Mouse (Mus musculus) testis, adult 2 months (tissue): Measurements from ENCODE around the gene Ppp1r12c. TPM values are rescaled to one million over a fixed set of nuclear protein-coding genes. Genes with fewer than 3 reads are reported as not detected.
A peak's percentile ranks its signal among the peaks of the same experiment; 100 is the strongest.

Experiments used
- H3K27ac ChIP-seq: fragments of 200-500 bp; 2 replicates; pipeline ENCODE4 v1.5.1; 2012; ENCODE audit warnings: low read depth, low read length; ENCODE audit not compliant: control insufficient read depth, insufficient read depth
- H3K27me3 ChIP-seq: fragments of 200-500 bp; 2 replicates; pipeline ENCODE4 v1.6.1; 2012; ENCODE audit warnings: mild to moderate bottlenecking, low read length, moderate library complexity; ENCODE audit not compliant: control insufficient read depth, insufficient read depth
- H3K36me3 ChIP-seq: fragments of 200-500 bp; 2 replicates; pipeline ENCODE4 v1.6.1; 2012; ENCODE audit warnings: mild to moderate bottlenecking, low read length; ENCODE audit not compliant: control insufficient read depth, insufficient read depth
- H3K4me1 ChIP-seq: fragments of 200-500 bp; 2 replicates; pipeline ENCODE4 v1.6.1; 2012; ENCODE audit warnings: low read length; ENCODE audit not compliant: control insufficient read depth, insufficient read depth
- H3K4me3 ChIP-seq: fragments of 200-500 bp; 2 replicates; pipeline ENCODE4 v1.5.1; 2012; ENCODE audit warnings: low read depth, mild to moderate bottlenecking, low read length, moderate library complexity, mixed read lengths; ENCODE audit not compliant: control insufficient read depth
- CTCF ChIP-seq: fragments of 200-500 bp; IDR thresholded peaks from 2 replicates; pipeline ENCODE4 v1.5.1; 2012; ENCODE audit warnings: low read depth, mild to moderate bottlenecking, inconsistent platforms, low read length, moderate library complexity; ENCODE audit not compliant: control insufficient read depth, insufficient read depth, insufficient replicate concordance
- POLR2A ChIP-seq: fragments of 200-500 bp; IDR thresholded peaks from 2 replicates; pipeline ENCODE4 v1.6.1; 2012; ENCODE audit warnings: low read depth, mild to moderate bottlenecking, inconsistent platforms, low read length, moderate library complexity; ENCODE audit not compliant: control insufficient read depth
- polyA plus RNA-seq: library from polyadenylated mRNA; depleted of rRNA; stranded (reverse); fragments of >200 nt; gene quantifications from 2 replicates; pipeline ENCODE4 v1.2.3, GENCODE M21; 2012

The Ppp1r12c gene
- polyA plus RNA-seq, 1 experiment: 51.6 TPM

DNA sequence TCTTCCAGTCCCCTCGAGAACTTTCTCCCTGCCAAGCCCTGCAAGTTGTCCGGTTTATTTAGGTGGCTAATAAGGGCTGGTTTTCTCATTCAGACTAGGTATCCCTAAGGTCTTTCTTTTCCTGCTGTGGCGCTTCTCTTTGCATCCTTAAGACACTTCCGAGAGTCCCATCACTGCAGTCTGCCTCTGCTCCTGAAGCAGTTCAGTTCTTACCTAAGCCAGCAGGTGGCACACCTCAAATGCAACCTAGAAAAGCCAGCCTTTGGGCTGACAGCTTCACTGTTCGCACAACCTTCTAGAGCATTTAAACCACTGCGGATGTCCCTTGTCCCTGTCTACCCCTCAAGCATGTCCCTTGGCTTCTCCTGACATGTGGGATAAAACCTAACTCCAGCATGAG is 21.8 kb downstream of the Ppp1r12c start:
- Histone ChIP-seq H3K27me3 (no peaks in the 10 kb centered on the region), H3K4me1 (peaks cover 16% of the 10 kb centered on the region), H3K4me3 (no peak overlapping the region), H3K27ac (no peak overlapping the region), H3K36me3 (no peaks in the 10 kb centered on the region; the same call in none of the 2 replicates)
- TF ChIP-seq POLR2A (no peak), CTCF (peak; percentile 28; the same call in 1 of the 2 replicates)

DNA sequence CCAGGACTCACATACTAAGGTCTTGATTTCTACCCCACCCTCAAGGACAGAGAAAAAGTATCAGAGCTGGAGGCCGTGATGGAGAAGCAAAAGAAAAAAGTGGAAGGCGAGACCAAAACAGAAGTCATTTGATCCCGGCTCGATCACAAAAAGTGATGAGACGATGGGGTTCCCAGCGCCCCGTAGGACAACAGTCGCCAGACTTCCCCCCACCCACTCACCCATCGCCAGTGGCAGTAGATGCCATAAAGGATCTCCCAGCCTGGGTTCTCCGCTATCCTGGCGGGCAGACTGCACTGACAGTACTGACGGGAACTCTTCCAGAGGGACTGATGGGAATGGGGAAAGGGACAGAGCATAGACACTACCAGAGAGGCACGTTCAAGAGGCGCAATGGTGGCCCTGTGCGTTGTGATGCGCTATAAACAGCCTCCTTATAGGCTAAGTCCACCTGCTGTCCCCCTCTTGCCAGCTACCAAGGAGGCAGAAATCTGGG is 22.6 kb downstream of the Ppp1r12c start:
- no peak for TF ChIP-seq CTCF
- TF ChIP-seq POLR2A: no peak
- H3K27ac ChIP-seq: peak overlapping the region; percentile 44
- peak overlapping the region; percentile 66 for H3K4me3 ChIP-seq
- peaks cover 18% of the 10 kb centered on the region for H3K4me1 ChIP-seq
- no peaks in the 10 kb centered on the region; the same call in none of the 2 replicates for H3K36me3 ChIP-seq
- no peaks in the 10 kb centered on the region for H3K27me3 ChIP-seq

DNA sequence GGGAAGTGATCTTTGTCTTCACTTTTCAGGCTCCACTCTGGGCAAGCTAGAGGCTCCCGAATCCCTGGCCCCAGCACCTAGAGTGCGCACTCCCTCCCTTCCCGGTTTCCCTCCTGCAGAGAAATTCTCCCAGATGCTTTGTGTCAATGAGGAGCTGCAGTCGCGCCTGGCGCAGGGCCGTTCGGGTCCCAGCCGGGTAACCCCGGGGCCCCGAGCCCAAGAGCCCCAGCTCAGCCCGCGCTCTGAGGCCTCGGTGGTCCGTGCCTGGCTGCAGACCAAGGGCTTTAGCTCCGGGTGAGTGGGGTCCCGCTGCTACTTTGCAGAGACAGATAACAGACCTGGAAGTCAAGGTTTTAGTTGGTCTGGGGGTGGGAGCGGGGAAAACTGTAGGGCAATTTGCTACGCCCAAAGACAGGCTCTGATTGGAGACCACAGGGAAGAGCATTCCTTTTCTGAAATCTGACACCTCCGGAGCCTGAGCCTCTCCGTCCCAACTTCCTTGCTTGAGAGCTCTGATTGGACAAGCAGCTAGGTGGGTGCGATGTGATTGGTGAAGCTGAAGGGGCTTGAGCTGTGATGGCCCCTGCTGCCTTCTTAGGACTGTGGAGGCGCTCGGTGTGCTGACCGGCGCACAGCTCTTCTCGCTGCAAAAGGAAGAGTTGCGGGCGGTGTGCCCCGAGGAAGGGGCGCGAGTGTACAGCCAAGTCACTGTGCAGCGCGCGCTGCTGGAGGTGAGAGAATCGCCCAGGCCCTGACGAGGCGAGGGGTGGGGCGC is 23.3 kb downstream of the Ppp1r12c start:
- H3K27ac ChIP-seq: peak overlapping the region; percentile 65
- H3K36me3 ChIP-seq: no peaks in the 10 kb centered on the region; the same call in none of the 2 replicates
- no peaks in the 10 kb centered on the region for H3K27me3 ChIP-seq
- peaks cover 19% of the 10 kb centered on the region for H3K4me1 ChIP-seq
- no peak for TF ChIP-seq CTCF
- peak; percentile 45; the same call in 1 of the 2 replicates for TF ChIP-seq POLR2A
- H3K4me3 ChIP-seq: peak overlapping the region; percentile 66

DNA sequence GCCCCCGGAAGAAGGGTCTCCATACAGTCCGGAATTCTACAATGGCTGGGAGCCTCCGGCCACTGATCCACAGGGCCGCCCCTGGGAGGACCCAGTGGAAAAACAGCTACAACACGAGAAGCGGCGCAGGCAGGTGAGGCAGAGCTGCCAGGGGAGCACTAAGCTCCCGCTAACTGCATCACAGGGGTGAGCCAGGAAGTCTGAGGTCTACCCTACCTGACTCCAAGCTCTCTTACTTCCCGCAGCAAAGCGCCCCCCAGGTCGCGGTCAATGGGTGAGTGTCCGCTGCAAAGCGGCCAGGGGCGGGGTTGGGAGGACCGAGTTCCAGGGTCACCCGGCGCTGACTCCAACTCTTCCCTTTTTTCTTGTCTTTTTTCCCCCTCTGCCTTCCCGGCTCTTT is 27.5 kb downstream of the Ppp1r12c start:
- Histone ChIP-seq H3K4me3 (no peak overlapping the region), H3K36me3 (no peaks in the 10 kb centered on the region), H3K27ac (no peak overlapping the region), H3K4me1 (peaks cover 21% of the 10 kb centered on the region), H3K27me3 (no peaks in the 10 kb centered on the region)
- TF ChIP-seq POLR2A (no peak), CTCF (no peak)

DNA sequence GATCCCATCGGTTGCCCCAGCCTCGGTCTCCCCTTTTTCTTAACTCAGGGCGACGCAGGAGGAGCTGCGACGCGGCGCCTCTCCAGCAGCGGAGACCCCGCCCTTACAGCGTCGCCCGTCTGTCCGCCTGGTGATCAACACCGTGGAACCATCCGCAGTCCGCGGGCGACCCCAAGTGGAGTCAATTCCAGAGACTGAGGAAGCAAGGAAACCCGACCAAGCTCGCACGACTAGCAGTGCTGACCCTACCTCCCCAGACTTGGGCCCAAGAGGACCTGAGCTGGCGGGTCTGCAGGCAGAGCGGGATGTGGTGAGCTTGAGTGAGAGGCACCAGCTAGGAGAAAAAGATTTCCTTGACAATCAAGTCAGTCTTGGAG is 30.3 kb downstream of the Ppp1r12c start:
- TF ChIP-seq POLR2A (no peak), CTCF (peak; percentile 39; the same call in 1 of the 2 replicates)
- H3K27me3 ChIP-seq: no peaks in the 10 kb centered on the region
- no peak overlapping the region for H3K27ac ChIP-seq

DNA sequence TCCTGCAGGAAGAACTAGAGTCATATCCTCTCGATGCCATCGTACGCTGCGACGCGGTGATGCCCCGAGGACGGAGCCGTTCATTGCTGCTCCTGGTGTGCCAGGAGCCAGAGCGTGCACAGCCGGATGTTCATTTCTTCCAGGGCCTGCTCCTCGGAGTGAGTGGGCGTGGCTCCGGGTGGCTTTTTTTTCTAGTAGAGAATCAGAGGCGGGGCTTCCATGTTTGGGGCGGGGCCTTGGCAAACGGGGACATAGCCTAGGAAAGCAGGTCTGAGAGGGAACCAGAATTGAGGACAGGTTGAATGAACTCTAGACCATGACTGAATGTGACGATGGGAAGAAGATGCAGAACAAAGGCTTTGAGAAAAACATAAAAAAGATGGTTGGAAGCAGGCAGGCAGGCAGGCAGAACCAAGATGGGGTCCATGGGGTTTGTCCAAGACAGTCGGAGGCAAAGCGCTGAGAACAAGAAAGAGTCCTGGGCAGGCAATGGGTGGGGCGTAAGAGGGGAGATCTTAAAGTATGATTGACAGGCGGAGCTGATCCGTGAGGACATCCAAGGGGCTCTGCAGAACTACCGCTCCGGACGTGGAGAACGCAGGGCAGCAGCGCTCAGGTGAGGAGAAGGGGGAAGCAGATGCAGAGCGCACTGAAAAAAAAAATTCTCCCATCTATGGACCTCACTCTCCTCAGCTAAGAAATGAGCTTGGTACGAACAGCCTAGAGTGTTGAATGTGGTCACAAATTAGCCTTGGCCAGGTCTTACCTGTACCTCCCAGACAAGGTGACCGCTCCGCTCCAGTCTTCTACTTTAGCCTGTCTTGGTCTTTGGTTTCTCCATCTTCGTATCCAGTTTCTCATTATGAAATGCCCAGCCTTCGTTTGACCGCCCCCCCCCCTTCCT is 31.0 kb downstream of the Ppp1r12c start:
- H3K27me3 ChIP-seq: no peaks in the 10 kb centered on the region
- peaks cover 10% of the 10 kb centered on the region; the same call in 1 of the 2 replicates for H3K4me1 ChIP-seq
- no peaks in the 10 kb centered on the region for H3K36me3 ChIP-seq
- no peak for TF ChIP-seq CTCF
- TF ChIP-seq POLR2A: no peak
- peak overlapping the region; percentile 54 for H3K4me3 ChIP-seq
- no peak overlapping the region for H3K27ac ChIP-seq

More for the DNA sequence above, 30.3 kb downstream of the Ppp1r12c start:
- peaks cover 10% of the 10 kb centered on the region; the same call in 1 of the 2 replicates for H3K4me1 ChIP-seq
- no peaks in the 10 kb centered on the region for H3K36me3 ChIP-seq
- no peak overlapping the region; the same call in 1 of the 2 replicates for H3K4me3 ChIP-seq
